Mouse (Mus musculus): Measurements from ENCODE around the gene Npm3.

DNA sequence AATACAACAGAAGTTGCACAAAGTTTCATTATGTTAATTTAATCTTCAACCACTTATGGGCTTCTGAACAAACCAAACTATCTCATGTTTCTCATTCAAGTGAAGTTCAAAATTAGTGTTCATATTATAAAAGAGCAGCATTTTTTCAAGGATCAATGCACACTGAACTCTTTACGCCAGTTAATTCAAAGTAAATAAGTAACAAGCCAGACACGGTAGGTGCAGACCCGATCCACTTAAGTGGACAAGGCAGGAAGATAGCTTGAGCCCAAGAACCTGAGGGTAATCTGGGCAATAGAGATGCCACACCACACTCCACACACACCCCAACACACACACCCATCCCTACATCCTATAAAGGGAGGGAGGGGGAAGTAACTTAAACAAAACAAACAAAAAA is 4.2 kb upstream of the Npm3 start:
- TF ChIP-seq CTCF (IDR thresholded peaks at IDR 0.05; ENCODE audit: control insufficient read depth, insufficient read depth, low read length) = no peak
- no peak for TF ChIP-seq POLR2A (IDR thresholded peaks at IDR 0.05; ENCODE audit: borderline replicate concordance, control insufficient read depth, low read depth, low read length)
